ENCODE assay signal across 8 mouse cellular contexts in the genomic region with DNA sequence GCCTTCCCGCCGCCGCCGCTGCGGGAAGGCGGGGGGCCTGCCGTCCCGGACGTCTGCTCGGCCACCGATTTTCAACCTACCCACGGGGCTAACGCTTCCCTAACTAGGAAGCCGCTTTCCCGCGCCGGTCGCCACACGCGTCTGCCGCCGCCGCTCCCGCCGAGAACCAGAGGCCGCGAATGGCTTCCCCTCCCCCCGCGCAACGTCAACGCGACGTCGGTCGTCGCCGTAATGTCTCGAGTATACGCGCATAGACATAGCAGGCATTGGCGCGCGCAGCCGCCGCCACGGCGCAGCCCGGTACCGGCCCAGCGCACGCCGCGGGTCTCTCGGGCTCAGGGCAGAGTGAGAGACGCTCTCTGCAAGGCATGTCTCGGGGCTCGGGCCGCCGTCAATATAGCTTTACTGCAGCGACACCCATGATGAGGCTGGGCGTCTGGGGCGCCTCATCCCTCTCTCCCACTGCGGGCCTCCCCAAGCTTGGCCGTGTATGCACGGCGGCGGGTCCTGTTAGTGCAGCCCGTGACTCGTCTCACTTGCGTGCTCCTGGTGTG. TPM values are rescaled to one million over a fixed set of nuclear protein-coding genes. Genes with fewer than 3 reads are reported as not detected.
DNase-seq lines count a peak whose midpoint lies in the region; TF ChIP-seq lines count a peak whose summit lies in the region.

A gene (minus strand): TSS at position 180 of the 554 bp plus-strand sequence.

- H3K27me3 ChIP-seq in megakaryocyte, embryonic 14.5 days (replicated peaks) = no peaks in the 10 kb centered on the region

- H3K27ac ChIP-seq in gastrocnemius, adult 2 months = peak within 1 kb of the TSS; percentile 96

- H3K4me1 ChIP-seq in megakaryocyte, embryonic 14.5 days = peaks cover 26% of the 10 kb centered on the region

- H3K36me3 ChIP-seq in megakaryocyte, embryonic 14.5 days (replicated peaks; ENCODE audit: low read length) = peaks cover 33% of the 10 kb centered on the region

- peak within 1 kb of the TSS; percentile 100 for H3K4me3 ChIP-seq in gastrocnemius, adult 2 months
- H3K4me3 ChIP-seq in megakaryocyte, embryonic 14.5 days (replicated peaks) = peak within 1 kb of the TSS; percentile 99

- TF ChIP-seq CTCF in gastrocnemius, adult 2 months (IDR thresholded peaks at IDR 0.05) = no peak

- H3K9me3 ChIP-seq in megakaryocyte, embryonic 14.5 days = no peaks in the 10 kb centered on the region

- intact Hi-C loops in gastrocnemius, adult 2 months (cut with DNase I) = loop anchor here (5.0 kb wide), 4 partner anchors 59 to 314 kb away; a partner anchor contains a TSS

- peak; percentile 87 for DNase-seq in WW6 (ENCODE audit: low read depth, low spot score)
- DNase-seq in cerebellum, postnatal 4 days (ENCODE audit: low spot score in 2 of 2) = peak; percentile 89 to 94
- peak; percentile 94 for DNase-seq in gastrocnemius, adult 2 months
- DNase-seq in hindlimb bud, embryonic 11.5 days (ENCODE audit: extremely low spot score, low read depth, low spot score) = peak; percentile 66
- DNase-seq in left cerebral cortex, adult 8-10 months (ENCODE audit: low spot score in 2 of 2) = peak; percentile 73 to 81
- DNase-seq in right cerebral cortex, postnatal 10 days (ENCODE audit: low spot score in 2 of 2) = peak; percentile 94 to 96
- peak; percentile 93 for DNase-seq in urinary bladder, postnatal 25 days (ENCODE audit: low spot score)

RNA-seq across cellular contexts. Expression of the gene that starts here (rescaled TPM):
- 10 to 100 TPM; 12.3 to 13.1 TPM for total RNA-seq in gastrocnemius, adult 2 months (2021)
- 10 to 100 TPM; 46.1 to 53.4 (median 47.9) TPM for total RNA-seq in left cerebral cortex, adult 8-10 months (2022)
- polyA plus RNA-seq in megakaryocyte, embryonic 14.5 days (2012; ENCODE audit: insufficient read depth, low replicate concordance) = 11.5 and 82.0 TPM in 2 replicates

Comparison
In these comparisons a context has a peak if more than half of its experiments do, and no peak if none do; other contexts are left out.
1. Peak in every context shown above with its lines: DNase-seq, H3K4me3 ChIP-seq and H3K27ac ChIP-seq.